Mouse (Mus musculus): ENCODE measurements around the gene Gm4707.
"Not testable (repeated sequence)": the region's sequence is repeated elsewhere in the genome, so short reads cannot be mapped to it uniquely, and the experiment has no call there.

DNA sequence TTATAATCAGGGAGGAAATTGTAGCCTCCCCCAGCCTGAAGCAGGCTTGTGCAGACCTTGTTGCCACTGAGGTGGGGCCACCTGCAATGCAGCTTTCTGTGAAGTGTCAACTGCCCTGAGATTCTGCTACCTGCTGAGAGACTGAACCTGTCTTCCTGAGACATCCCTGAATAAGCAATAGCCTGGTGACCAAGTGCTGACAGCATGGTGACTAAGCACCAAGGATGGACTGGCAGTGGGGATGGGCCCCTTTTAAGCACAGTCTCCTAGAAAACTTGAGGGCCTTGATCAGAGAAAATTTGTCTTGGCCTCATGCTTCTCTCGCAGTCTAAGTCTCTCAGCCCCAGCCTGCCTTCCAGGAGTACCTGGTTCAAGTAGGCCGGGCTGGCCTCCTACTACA lies 37.2 kb downstream of the Gm4707 start:
- not testable (repeated sequence) for TF ChIP-seq CTCF, POLR2A (IDR thresholded peaks at IDR 0.05; ENCODE audit: insufficient read depth, low read depth, low read length)
